In genomic region chr11:67811535-67811934, GRCm38 (mm10) we compare ENCODE assay signal across 13 mouse cellular contexts. TPM values are rescaled to one million over a fixed set of nuclear protein-coding genes. Genes with fewer than 3 reads are reported as not detected.
A peak's percentile ranks its signal among the peaks of the same experiment; 100 is the strongest.
DNase-seq lines count a peak whose midpoint lies in the region; ATAC-seq and TF ChIP-seq lines count a peak whose summit lies in the region.
"Had no signal": no experiment of that assay in that cellular context is flagged by ENCODE, and none has a peak within 500 bp of the region (broad histone marks: within the 10 kb centered on the region; RNA-seq: fewer than 3 reads in every experiment).

No protein-coding gene starts in this region.

- H3K27ac ChIP-seq in layer of hippocampus, adult 2 months: no peak overlapping the region
- H3K27ac ChIP-seq: stomach, embryonic 15.5 days had no signal

- POLR2A ChIA-PET in Patski (lab: Charles Lee): no interaction called here

- CTCF ChIA-PET in Patski (lab: Charles Lee): interaction anchor here (0.8 to 1.8 kb wide), 3 partner anchors 9 to 127 kb away, joined by 3 to 5 read pairs (median 3); no protein-coding TSS in a partner anchor

- no peak overlapping the region for H3K4me3 ChIP-seq in layer of hippocampus, adult 2 months
- H3K4me3 ChIP-seq: megakaryocyte, embryonic 14.5 days; stomach, embryonic 15.5 days had no signal

- in situ Hi-C loops in Patski (cut with MboI; ENCODE audit: low pct_unique_long_range_greater_than_20kb): no loop called here

- ATAC-seq in Patski: no peak

- peak; percentile 54 for TF ChIP-seq CTCF in layer of hippocampus, adult 2 months (conservative IDR thresholded peaks at IDR 0.05)
- TF ChIP-seq CTCF in Patski (IDR thresholded peaks at IDR 0.05): peak; percentile 41

- peaks cover 32% of the 10 kb centered on the region for H3K27me3 ChIP-seq in Patski
- H3K27me3 ChIP-seq: stomach, embryonic 15.5 days had no signal

- DNase-seq in cerebellum, postnatal 36 days: peak; percentile 37 to 46
- DNase-seq in cerebellum, adult 8-10 months: no peak
- no peak for DNase-seq in layer of hippocampus, adult 2 months (ENCODE audit: low spot score in 2 of 2)
- no peak for DNase-seq in layer of hippocampus, adult 9-10 months (ENCODE audit: low spot score)
- peak; percentile 52 for DNase-seq in 3T3-L1 (ENCODE audit: low read depth, low spot score)
- DNase-seq in Patski (ENCODE audit: low read depth, low spot score): no peak
- no peak for DNase-seq in spleen, postnatal 14 days (ENCODE audit: low spot score in 2 of 2)
- DNase-seq: embryo, embryonic 11 days; liver had no signal

RNA-seq across cellular contexts. Expression of gene Dhrs7c, which starts 13.5 kb away (rescaled TPM):
- total RNA-seq in layer of hippocampus, adult 2 months (2021): not detected
- not detected for polyA plus RNA-seq in Patski (2021)
- total RNA-seq: hematopoietic stem cell, adult 5-6 weeks had no signal

RNA-seq across cellular contexts. Expression of gene Gsg1l2, which starts 37.1 kb away (rescaled TPM):
- not detected for total RNA-seq in layer of hippocampus, adult 2 months (2021)
- not detected for polyA plus RNA-seq in Patski (2021)
- total RNA-seq: gastrocnemius, postnatal 4 days; hematopoietic stem cell, adult 5-6 weeks had no signal
- polyA plus RNA-seq: stomach, embryonic 15.5 days had no signal

RNA-seq across cellular contexts. Expression of gene Glp2r, which starts 40.6 kb away (rescaled TPM):
- 1 to 10 TPM; 1.7 to 2.7 TPM for total RNA-seq in layer of hippocampus, adult 2 months (2021)
- polyA plus RNA-seq in Patski (2021): not detected
- total RNA-seq: hematopoietic stem cell, adult 5-6 weeks had no signal

Comparison
In these comparisons a context has a peak if more than half of its experiments do, and no peak if none do; other contexts are left out.
1. DNase-seq: peak in cerebellum, postnatal 36 days (2 of 2) and 3T3-L1 (single experiment); none in cerebellum, adult 8-10 months (single experiment), layer of hippocampus, adult 2 months (0 of 2), layer of hippocampus, adult 9-10 months (single experiment), Patski (single experiment) and spleen, postnatal 14 days (0 of 2).